Mouse (Mus musculus) megakaryocyte, embryonic 14.5 days (primary cell): ENCODE data around the gene Nisch. TPM values are rescaled to one million over a fixed set of nuclear protein-coding genes. Genes with fewer than 3 reads are reported as not detected.
A peak's percentile ranks its signal among the peaks of the same experiment; 100 is the strongest.

Experiments
- H3K27me3 ChIP-seq: replicated peaks from 2 replicates; pipeline ENCODE3; 2012; ENCODE audit warnings: inconsistent platforms
- H3K36me3 ChIP-seq: replicated peaks from 2 replicates; pipeline ENCODE3; 2012; ENCODE audit warnings: low read length, inconsistent platforms, mixed read lengths
- H3K4me1 ChIP-seq: 2 replicates; pipeline ENCODE4 v1.6.1; 2012; ENCODE audit warnings: inconsistent platforms
- H3K4me3 ChIP-seq: replicated peaks from 2 replicates; pipeline ENCODE3; 2012; ENCODE audit warnings: moderate library complexity, mild to moderate bottlenecking, inconsistent platforms
- H3K9me3 ChIP-seq: 2 replicates; pipeline ENCODE4 v1.6.1; 2012; ENCODE audit warnings: inconsistent platforms
- FLI1 ChIP-seq: IDR thresholded peaks from 2 replicates; pipeline ENCODE4 v1.6.1; 2012; ENCODE audit warnings: low read length, inconsistent platforms, mixed read lengths
- GATA1 ChIP-seq: IDR thresholded peaks from 3 replicates; pipeline ENCODE4 v1.6.1; 2012; ENCODE audit warnings: mixed read lengths, low read length, inconsistent platforms, borderline replicate concordance
- polyA plus RNA-seq: library from polyadenylated mRNA; stranded (reverse); fragments of >175 nt; gene quantifications from 2 replicates; pipeline ENCODE4 v1.2.3, GENCODE M21; 2012; ENCODE audit warnings: low replicate concordance; ENCODE audit not compliant: insufficient read depth

The Nisch gene
- polyA plus RNA-seq, 1 experiment: 152 TPM

GRCm38 (mm10) chr14:31134015-31135000, 82.4 kb downstream of the Nisch start:
- no peak overlapping the region for H3K4me3 ChIP-seq
- H3K4me1 ChIP-seq: peaks cover 41% of the 10 kb centered on the region
- TF ChIP-seq GATA1 (no peak), FLI1 (no peak)
- no peaks in the 10 kb centered on the region for H3K9me3 ChIP-seq
- peaks cover 82% of the 10 kb centered on the region for H3K27me3 ChIP-seq
- peaks cover 52% of the 10 kb centered on the region for H3K36me3 ChIP-seq

- no peaks in the 10 kb centered on the region for H3K9me3 ChIP-seq
- TF ChIP-seq GATA1 (no peak), FLI1 (no peak)
- H3K27me3 ChIP-seq: peaks cover 74% of the 10 kb centered on the region
- H3K4me1 ChIP-seq: peaks cover 43% of the 10 kb centered on the region
- H3K36me3 ChIP-seq: peaks cover 41% of the 10 kb centered on the region
- H3K4me3 ChIP-seq: no peak overlapping the region
Observed at GRCm38 (mm10) chr14:31133023-31133665, 83.6 kb downstream of the Nisch start.

GRCm38 (mm10) chr14:31132491-31132975, 84.2 kb downstream of the Nisch start:
- peaks cover 36% of the 10 kb centered on the region for H3K36me3 ChIP-seq
- H3K27me3 ChIP-seq: peaks cover 69% of the 10 kb centered on the region
- H3K4me1 ChIP-seq: peaks cover 43% of the 10 kb centered on the region
- no peaks in the 10 kb centered on the region for H3K9me3 ChIP-seq
- no peak overlapping the region for H3K4me3 ChIP-seq
- TF ChIP-seq FLI1: no peak
- no peak for TF ChIP-seq GATA1

GRCm38 (mm10) chr14:31132031-31132430, 84.7 kb downstream of the Nisch start:
- Histone ChIP-seq H3K4me1 (peaks cover 47% of the 10 kb centered on the region), H3K4me3 (peak overlapping the region; percentile 95), H3K9me3 (no peaks in the 10 kb centered on the region)

GRCm38 (mm10) chr14:31131272-31131821, 85.4 kb downstream of the Nisch start:
- TF ChIP-seq GATA1: no peak
- Histone ChIP-seq H3K4me1 (peaks cover 54% of the 10 kb centered on the region), H3K36me3 (peaks cover 34% of the 10 kb centered on the region), H3K9me3 (no peaks in the 10 kb centered on the region), H3K4me3 (peak overlapping the region; percentile 95), H3K27me3 (peaks cover 58% of the 10 kb centered on the region)

More at GRCm38 (mm10) chr14:31132031-31132430, 84.7 kb downstream of the Nisch start:
- Histone ChIP-seq H3K27me3 (peaks cover 64% of the 10 kb centered on the region), H3K36me3 (peaks cover 36% of the 10 kb centered on the region)
- no peak for TF ChIP-seq FLI1
- TF ChIP-seq GATA1: no peak

- peaks cover 50% of the 10 kb centered on the region for H3K27me3 ChIP-seq
- H3K4me3 ChIP-seq: peak within 1 kb of the TSS; percentile 95
- peaks cover 62% of the 10 kb centered on the region for H3K4me1 ChIP-seq
- TF ChIP-seq GATA1 (no peak), FLI1 (no peak)
- H3K36me3 ChIP-seq: peaks cover 34% of the 10 kb centered on the region
- H3K9me3 ChIP-seq: no peaks in the 10 kb centered on the region
Observed at GRCm38 (mm10) chr14:31130236-31131220, 86.2 kb downstream of the Nisch start, which contains the start of gene Nt5dc2. Nt5dc2 (plus strand) TSS chr14:31131053.

GRCm38 (mm10) chr14:31129326-31130235, 87.2 kb downstream of the Nisch start:
- H3K27me3 ChIP-seq: peaks cover 43% of the 10 kb centered on the region
- TF ChIP-seq FLI1 (no peak), GATA1 (no peak)
- H3K4me3 ChIP-seq: peak overlapping the region; percentile 97
- peaks cover 72% of the 10 kb centered on the region for H3K4me1 ChIP-seq
- no peaks in the 10 kb centered on the region for H3K9me3 ChIP-seq
- H3K36me3 ChIP-seq: peaks cover 35% of the 10 kb centered on the region

DNA sequence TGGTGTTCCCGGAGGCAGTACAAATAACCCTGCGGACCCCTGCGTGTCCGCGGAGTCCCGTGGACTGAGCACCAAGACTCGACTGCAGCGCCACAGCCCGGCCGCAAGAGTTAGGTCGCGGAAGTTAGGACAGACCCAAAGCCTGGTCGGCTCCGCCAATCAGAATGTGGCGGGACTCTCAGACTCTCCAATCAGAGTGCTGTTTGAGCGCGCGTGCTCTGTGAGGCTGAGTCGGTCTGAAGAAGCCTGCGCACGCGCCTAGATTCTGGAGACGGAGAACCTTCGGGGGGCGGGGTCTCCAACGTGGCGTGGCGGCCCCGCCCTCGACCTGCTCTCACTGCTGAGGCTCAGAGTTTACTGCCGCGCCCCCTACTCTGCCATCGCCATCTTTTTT, 87.9 kb downstream of the Nisch start, which contains the start of gene Smim4:
Gene Smim4 (minus strand): TSS at position 131 of the 394 bp plus-strand sequence.
- Histone ChIP-seq H3K9me3 (no peaks in the 10 kb centered on the region), H3K36me3 (peaks cover 36% of the 10 kb centered on the region), H3K27me3 (peaks cover 35% of the 10 kb centered on the region), H3K4me1 (peaks cover 77% of the 10 kb centered on the region), H3K4me3 (peak within 1 kb of the TSS; percentile 97)
- TF ChIP-seq GATA1: no peak
- no peak for TF ChIP-seq FLI1
